In the genomic region with DNA sequence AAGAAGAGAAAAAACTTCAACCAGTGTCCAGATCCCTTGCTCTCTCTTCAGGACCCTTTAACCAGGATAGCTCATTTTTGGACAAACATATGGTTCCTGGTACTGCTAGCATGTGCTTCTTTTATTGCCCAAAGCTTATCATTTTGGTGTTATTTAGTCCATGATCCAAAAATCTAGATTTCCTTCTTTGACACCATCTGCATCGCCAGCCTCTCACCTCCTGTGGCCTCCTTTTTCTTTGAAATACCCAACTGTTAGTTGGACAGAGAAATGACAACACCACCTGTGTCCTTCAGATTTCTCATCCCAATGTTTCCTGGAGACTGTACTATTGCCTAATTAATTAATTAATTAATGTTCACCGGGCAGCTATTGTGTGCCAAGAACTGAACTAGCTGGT, we compare ENCODE assay signal across 18 mouse cellular contexts.
A peak's percentile ranks its signal among the peaks of the same experiment; 100 is the strongest.
DNase-seq lines count a peak whose midpoint lies in the region; ATAC-seq and TF ChIP-seq lines count a peak whose summit lies in the region.
"Had no signal": no experiment of that assay in that cellular context is flagged by ENCODE, and none has a peak within 500 bp of the region (broad histone marks: within the 10 kb centered on the region; RNA-seq: fewer than 3 reads in every experiment).

No protein-coding gene starts in this region.

- no peak for TF ChIP-seq EP300 in liver, postnatal 0 days (IDR thresholded peaks at IDR 0.05; ENCODE audit: low read depth)

- intact Hi-C loops in gastrocnemius, postnatal 36 days (cut with DNase I), result no loop called here

- TF ChIP-seq CTCF in liver, adult 2 months (IDR thresholded peaks at IDR 0.05; ENCODE audit: low read depth, low read length), result no peak
- TF ChIP-seq CTCF in liver, postnatal 0 days (IDR thresholded peaks at IDR 0.05; ENCODE audit: low read depth), result no peak
- TF ChIP-seq CTCF in cerebellum, adult 2 months (IDR thresholded peaks at IDR 0.05; ENCODE audit: borderline replicate concordance, insufficient read depth, low read depth, low read length), result no peak
- no peak for TF ChIP-seq CTCF in intestine, postnatal 0 days (IDR thresholded peaks at IDR 0.05; ENCODE audit: low read depth)

- H3K27ac ChIP-seq in liver, adult 2 months (replicated peaks; ENCODE audit: insufficient read depth, low read depth, low read length), result no peak overlapping the region
- H3K27ac ChIP-seq in liver, postnatal 0 days (ENCODE audit: low read depth), result no peak overlapping the region
- H3K27ac ChIP-seq in cerebellum, adult 2 months (ENCODE audit: insufficient read depth, low read length), result no peak overlapping the region
- no peak overlapping the region for H3K27ac ChIP-seq in intestine, postnatal 0 days (ENCODE audit: low read depth, low read length)
- H3K27ac ChIP-seq: embryonic facial prominence, embryonic 10.5 days; liver, embryonic 14.5 days; stomach, embryonic 15.5 days had no signal

- TF ChIP-seq POLR2A in liver, adult 2 months (IDR thresholded peaks at IDR 0.05; ENCODE audit: extremely low read depth, insufficient read depth, low read length), result no peak
- no peak for TF ChIP-seq POLR2A in cerebellum, adult 2 months (IDR thresholded peaks at IDR 0.05; ENCODE audit: borderline replicate concordance, insufficient read depth, low read length)

- H3K9me3 ChIP-seq in liver, postnatal 0 days (ENCODE audit: low read length), result no peaks in the 10 kb centered on the region
- no peaks in the 10 kb centered on the region for H3K9me3 ChIP-seq in intestine, postnatal 0 days (ENCODE audit: control insufficient read depth)
- H3K9me3 ChIP-seq: embryonic facial prominence, embryonic 10.5 days; megakaryocyte, embryonic 14.5 days; stomach, embryonic 15.5 days had no signal

- no peaks in the 10 kb centered on the region for H3K4me1 ChIP-seq in liver, adult 2 months (ENCODE audit: control insufficient read depth, insufficient read depth, low read length)
- no peaks in the 10 kb centered on the region for H3K4me1 ChIP-seq in liver, postnatal 0 days (ENCODE audit: insufficient read depth)
- H3K4me1 ChIP-seq in cerebellum, adult 2 months (ENCODE audit: control insufficient read depth, insufficient read depth, low read length), result no peaks in the 10 kb centered on the region
- H3K4me1 ChIP-seq in intestine, postnatal 0 days (replicated peaks; ENCODE audit: control insufficient read depth, insufficient read depth, low read length), result no peaks in the 10 kb centered on the region
- H3K4me1 ChIP-seq: embryonic facial prominence, embryonic 10.5 days; megakaryocyte, embryonic 14.5 days; stomach, embryonic 15.5 days had no signal

- H3K27me3 ChIP-seq in liver, adult 2 months (ENCODE audit: control insufficient read depth, insufficient read depth, low read length), result no peaks in the 10 kb centered on the region
- no peaks in the 10 kb centered on the region for H3K27me3 ChIP-seq in liver, postnatal 0 days (ENCODE audit: insufficient read depth, low read length)
- H3K27me3 ChIP-seq in cerebellum, adult 2 months (ENCODE audit: control insufficient read depth, insufficient read depth, low read length), result no peaks in the 10 kb centered on the region
- H3K27me3 ChIP-seq in intestine, postnatal 0 days (replicated peaks; ENCODE audit: control insufficient read depth, insufficient read depth, low read length), result no peaks in the 10 kb centered on the region
- H3K27me3 ChIP-seq: megakaryocyte, embryonic 14.5 days; stomach, embryonic 15.5 days had no signal

- WGBS in liver, adult 2 months, result 41% methylated on average over 2 of the region's 2 CpGs
- WGBS in liver, postnatal 0 days (ENCODE audit: insufficient replicate concordance), result 68% methylated on average over 2 of the region's 2 CpGs
- 11% methylated on average over 2 of the region's 2 CpGs for WGBS in cerebellum, adult 2 months
- 83% methylated on average over 2 of the region's 2 CpGs for WGBS in intestine, postnatal 0 days

- H3K4me2 ChIP-seq in liver, postnatal 0 days (ENCODE audit: low read depth, low read length), result no peak overlapping the region
- H3K4me2 ChIP-seq in intestine, postnatal 0 days (replicated peaks; ENCODE audit: low read depth), result no peak overlapping the region
- H3K4me2 ChIP-seq: stomach, embryonic 15.5 days had no signal

- H3K36me3 ChIP-seq in liver, adult 2 months (ENCODE audit: control insufficient read depth, insufficient read depth, low read length), result no peaks in the 10 kb centered on the region
- no peaks in the 10 kb centered on the region for H3K36me3 ChIP-seq in liver, postnatal 0 days (replicated peaks; ENCODE audit: insufficient read depth, low read length)
- H3K36me3 ChIP-seq in intestine, postnatal 0 days (ENCODE audit: control insufficient read depth, insufficient read depth), result no peaks in the 10 kb centered on the region
- H3K36me3 ChIP-seq: embryonic facial prominence, embryonic 10.5 days; stomach, embryonic 15.5 days had no signal

- H3K79me2 ChIP-seq in liver, adult 2 months (ENCODE audit: control insufficient read depth, insufficient read depth, low read length), result no peaks in the 10 kb centered on the region

- H3K4me3 ChIP-seq in liver, adult 2 months (ENCODE audit: insufficient read depth, low read depth, low read length), result no peak overlapping the region
- H3K4me3 ChIP-seq in liver, postnatal 0 days (ENCODE audit: low read depth, low read length), result no peak overlapping the region
- H3K4me3 ChIP-seq in cerebellum, adult 2 months (replicated peaks; ENCODE audit: insufficient read depth, low read depth, low read length), result no peak overlapping the region
- H3K4me3 ChIP-seq in intestine, postnatal 0 days (ENCODE audit: low read depth, low read length), result no peak overlapping the region
- H3K4me3 ChIP-seq: embryonic facial prominence, embryonic 10.5 days; megakaryocyte, embryonic 14.5 days; stomach, embryonic 15.5 days had no signal

- no peak for ATAC-seq in liver, postnatal 0 days
- no peak for ATAC-seq in intestine, postnatal 0 days
- ATAC-seq: lung, postnatal 0 days had no signal

- no peak overlapping the region for H3K9ac ChIP-seq in liver, adult 2 months (ENCODE audit: low read depth, low read length)
- no peak overlapping the region for H3K9ac ChIP-seq in liver, postnatal 0 days (replicated peaks)
- no peak overlapping the region for H3K9ac ChIP-seq in intestine, postnatal 0 days (ENCODE audit: low read depth, low read length)
- H3K9ac ChIP-seq: liver, embryonic 14.5 days; stomach, embryonic 15.5 days had no signal

- DNase-seq in liver, adult 2 months (ENCODE audit: extremely low read depth, low read depth, low spot score), result peak; percentile 9
- no peak for DNase-seq in liver, postnatal 0 days
- peak; percentile 35 to 82 for DNase-seq in cerebellum, adult 2 months
- peak; percentile 32 to 47 for DNase-seq in cerebellum, postnatal 36 days
- no peak for DNase-seq in gastrocnemius, postnatal 36 days
- no peak for DNase-seq in thymus, postnatal 14 days
- DNase-seq: adrenal gland, postnatal 25 days; heart, postnatal 4 days; kidney, adult 9 months; kidney, postnatal 36 days; spleen, adult 18-20 months; thymus, adult 2 months had no signal

Comparison
In these comparisons a context has a peak if more than half of its experiments do, and no peak if none do; other contexts are left out.
1. DNase-seq: peak in liver, adult 2 months (single experiment), cerebellum, adult 2 months (2 of 2) and cerebellum, postnatal 36 days (2 of 2); none in liver, postnatal 0 days (single experiment), gastrocnemius, postnatal 36 days (0 of 2) and thymus, postnatal 14 days (single experiment).